8 mouse cellular contexts compared by ENCODE assay signal in the genomic region with DNA sequence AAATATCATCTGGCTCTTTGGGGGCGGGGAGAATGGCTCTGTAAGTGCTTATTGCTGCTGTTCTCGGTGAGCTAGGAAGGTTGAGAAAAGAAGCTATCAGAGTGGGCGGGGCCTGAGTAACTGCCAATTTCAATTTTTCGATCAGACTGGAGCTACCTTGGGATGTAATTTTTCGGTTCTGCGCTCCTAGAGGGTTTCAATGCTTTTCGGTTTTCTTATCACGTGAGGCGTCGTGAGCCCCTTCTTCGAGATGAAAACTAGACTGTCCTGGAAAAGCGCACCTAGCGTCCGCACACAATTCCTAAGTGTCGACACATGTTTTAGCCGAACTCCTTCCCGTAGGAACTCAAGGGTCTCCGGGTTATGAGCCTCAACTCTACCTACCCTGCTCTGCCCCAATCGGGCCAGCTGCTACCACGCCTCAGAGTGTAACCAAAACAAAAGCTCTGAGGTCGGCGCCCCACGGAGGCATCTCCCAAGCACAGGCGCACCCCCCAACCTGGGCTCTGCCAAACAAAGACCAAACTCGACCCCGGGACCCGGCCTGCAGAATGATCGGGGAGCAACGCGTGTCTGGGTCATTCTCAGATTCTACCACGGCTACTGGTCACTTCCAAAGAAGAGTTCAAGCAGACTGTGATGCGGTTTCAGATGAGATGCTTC. TPM values are rescaled to one million over a fixed set of nuclear protein-coding genes. Genes with fewer than 3 reads are reported as not detected.
DNase-seq lines count a peak whose midpoint lies in the region; ATAC-seq and TF ChIP-seq lines count a peak whose summit lies in the region.

No protein-coding gene starts in this region.

- TF ChIP-seq CTCF in lung, adult 2 months (IDR thresholded peaks at IDR 0.05; ENCODE audit: insufficient read depth, low read length): no peak

- H3K4me3 ChIP-seq in embryonic facial prominence, embryonic 13.5 days: peak overlapping the region; percentile 78
- H3K4me3 ChIP-seq in heart, embryonic 14.5 days (ENCODE audit: control insufficient read depth in 1 of 2, insufficient read depth in 1 of 2, low read depth in 1 of 2, low read length in 2 of 2): peak overlapping the region; percentile 82 to 85
- H3K4me3 ChIP-seq in lung, adult 2 months (replicated peaks; ENCODE audit: extremely low read depth, low read depth, low read length): peak overlapping the region; percentile 82

- peak overlapping the region; percentile 51 for H3K27ac ChIP-seq in embryonic facial prominence, embryonic 13.5 days
- H3K27ac ChIP-seq in heart, embryonic 14.5 days (replicated peaks in 1 of 2; ENCODE audit: control insufficient read depth in 1 of 2, insufficient read depth in 1 of 2, low read depth in 2 of 2, low read length in 2 of 2): peak overlapping the region; percentile 61 to 71; a peak in 3 of 4 replicates

- peaks cover 4% of the 10 kb centered on the region; the same call in 1 of the 2 replicates for H3K36me3 ChIP-seq in embryonic facial prominence, embryonic 13.5 days
- peaks cover 17% of the 10 kb centered on the region for H3K36me3 ChIP-seq in heart, embryonic 14.5 days (ENCODE audit: control insufficient read depth, insufficient read depth, low read length)

- WGBS in embryonic facial prominence, embryonic 13.5 days: under 1% methylated on average over 32 of the region's 32 CpGs
- WGBS in heart, embryonic 14.5 days: 1% methylated on average over 32 of the region's 32 CpGs
- WGBS in large intestine, adult 2 months: under 1% methylated on average over 32 of the region's 32 CpGs
- WGBS in lung, adult 2 months: under 1% methylated on average over 32 of the region's 32 CpGs

- no peaks in the 10 kb centered on the region for H3K9me3 ChIP-seq in embryonic facial prominence, embryonic 13.5 days
- no peaks in the 10 kb centered on the region; the same call in 1 of the 2 replicates for H3K9me3 ChIP-seq in heart, embryonic 14.5 days (ENCODE audit: control insufficient read depth, low read length)

- peak overlapping the region; percentile 77 for H3K9ac ChIP-seq in embryonic facial prominence, embryonic 13.5 days
- peak overlapping the region; percentile 85 for H3K9ac ChIP-seq in heart, embryonic 14.5 days (ENCODE audit: low read length)

- peak overlapping the region; percentile 70 for H3K4me2 ChIP-seq in embryonic facial prominence, embryonic 13.5 days
- H3K4me2 ChIP-seq in heart, embryonic 14.5 days (ENCODE audit: low read length): peak overlapping the region; percentile 64

- TF ChIP-seq POLR2A in lung, adult 2 months (IDR thresholded peaks at IDR 0.05; ENCODE audit: borderline replicate concordance, extremely low read depth, low read depth, low read length): no peak

- peak; percentile 21 for ATAC-seq in activated CD4-positive, CD25-positive, alpha-beta regulatory T cell, adult 4 months
- ATAC-seq in embryonic facial prominence, embryonic 13.5 days (ENCODE audit: insufficient number of reproducible peaks, insufficient read depth, low FRiP score, low TSS enrichment, low read depth): peak; percentile 29; the same call in 1 of the 2 replicates
- peak; percentile 28; the same call in 1 of the 2 replicates for ATAC-seq in heart, embryonic 14.5 days (ENCODE audit: insufficient number of reproducible peaks, insufficient read depth, low FRiP score, low read depth)

- H3K4me1 ChIP-seq in embryonic facial prominence, embryonic 13.5 days: 0 out of 2 replicates have a peak, but pooled peaks cover 3% of the 10 kb centered on the region
- peaks cover 0 to 3% of the 10 kb centered on the region in 2 experiments; a peak in 1 of 4 replicates for H3K4me1 ChIP-seq in heart, embryonic 14.5 days (ENCODE audit: control insufficient read depth in 2 of 2, insufficient read depth in 2 of 2, low read length in 2 of 2)
- no peaks in the 10 kb centered on the region for H3K4me1 ChIP-seq in lung, adult 2 months (ENCODE audit: control insufficient read depth, insufficient read depth, low read length)

- DNase-seq in CD4-positive helper T cell, adult 2 months (ENCODE audit: low read depth, low spot score): peak; percentile 69
- DNase-seq in large intestine, adult 2 months (ENCODE audit: low read depth, low spot score): peak; percentile 14
- no peak for DNase-seq in lung, adult 2 months
- peak; percentile 16 for DNase-seq in ovary, postnatal 14 days (ENCODE audit: low spot score)
- peak; percentile 84 for DNase-seq in thymus, postnatal 4 days

- no peaks in the 10 kb centered on the region for H3K27me3 ChIP-seq in embryonic facial prominence, embryonic 13.5 days
- no peaks in the 10 kb centered on the region for H3K27me3 ChIP-seq in heart, embryonic 14.5 days (ENCODE audit: control insufficient read depth, insufficient read depth, low read length)

RNA-seq across cellular contexts. Expression of a gene that starts 0.8 kb away (rescaled TPM):
- 10 to 100 TPM; 22.8 to 28.3 TPM for polyA plus RNA-seq in activated CD4-positive, CD25-positive, alpha-beta regulatory T cell, adult 4 months (2017; shearing (Covaris generic))
- 10.4 and 11.6 TPM in 2 replicates for polyA plus RNA-seq in embryonic facial prominence, embryonic 13.5 days (2015; fragmentation: Nextera tagmentation; extraction: Ambion mirVana)
- polyA plus RNA-seq in heart, embryonic 14.5 days (2014; fragmentation: Nextera tagmentation; extraction: Ambion mirVana): 10.0 and 11.8 TPM in 2 replicates
- 0.82 and 1.4 TPM in 2 replicates for polyA plus RNA-seq in large intestine, adult 2 months (2012; rRNA removed)
- polyA plus RNA-seq in lung, adult 2 months (2012; rRNA removed): 0.55 and 1.6 TPM in 2 replicates

RNA-seq across cellular contexts. Expression of a gene that starts 32.3 kb away (rescaled TPM):
- polyA plus RNA-seq in activated CD4-positive, CD25-positive, alpha-beta regulatory T cell, adult 4 months (2017; shearing (Covaris generic)): 1,000 to 10,000 TPM; 1,908 to 2,087 TPM
- polyA plus RNA-seq in embryonic facial prominence, embryonic 13.5 days (2015; fragmentation: Nextera tagmentation; extraction: Ambion mirVana): 746 and 859 TPM in 2 replicates
- polyA plus RNA-seq in heart, embryonic 14.5 days (2014; fragmentation: Nextera tagmentation; extraction: Ambion mirVana): 593 and 639 TPM in 2 replicates
- 128 and 168 TPM in 2 replicates for polyA plus RNA-seq in large intestine, adult 2 months (2012; rRNA removed)
- 61.7 and 86.4 TPM in 2 replicates for polyA plus RNA-seq in lung, adult 2 months (2012; rRNA removed)

RNA-seq across cellular contexts. Expression of a gene that starts 38.7 kb away (rescaled TPM):
- 10 to 100 TPM; 15.0 to 28.2 TPM for polyA plus RNA-seq in activated CD4-positive, CD25-positive, alpha-beta regulatory T cell, adult 4 months (2017; shearing (Covaris generic))
- 0.83 TPM in 2 replicates for polyA plus RNA-seq in embryonic facial prominence, embryonic 13.5 days (2015; fragmentation: Nextera tagmentation; extraction: Ambion mirVana)
- polyA plus RNA-seq in heart, embryonic 14.5 days (2014; fragmentation: Nextera tagmentation; extraction: Ambion mirVana): 0.50 and 0.72 TPM in 2 replicates
- 1.2 and 1.7 TPM in 2 replicates for polyA plus RNA-seq in large intestine, adult 2 months (2012; rRNA removed)
- polyA plus RNA-seq in lung, adult 2 months (2012; rRNA removed): 1.8 and 2.9 TPM in 2 replicates

RNA-seq across cellular contexts. Expression of a gene that starts 39.9 kb away (rescaled TPM):
- 10 to 100 TPM; 23.9 to 26.0 TPM for polyA plus RNA-seq in activated CD4-positive, CD25-positive, alpha-beta regulatory T cell, adult 4 months (2017; shearing (Covaris generic))
- polyA plus RNA-seq in embryonic facial prominence, embryonic 13.5 days (2015; fragmentation: Nextera tagmentation; extraction: Ambion mirVana): 22.9 and 25.4 TPM in 2 replicates
- 12.6 and 13.8 TPM in 2 replicates for polyA plus RNA-seq in heart, embryonic 14.5 days (2014; fragmentation: Nextera tagmentation; extraction: Ambion mirVana)
- polyA plus RNA-seq in large intestine, adult 2 months (2012; rRNA removed): 1.8 and 3.3 TPM in 2 replicates
- polyA plus RNA-seq in lung, adult 2 months (2012; rRNA removed): 3.3 and 3.7 TPM in 2 replicates
